ENCODE assay signal across 8 mouse cellular contexts in the genomic region with DNA sequence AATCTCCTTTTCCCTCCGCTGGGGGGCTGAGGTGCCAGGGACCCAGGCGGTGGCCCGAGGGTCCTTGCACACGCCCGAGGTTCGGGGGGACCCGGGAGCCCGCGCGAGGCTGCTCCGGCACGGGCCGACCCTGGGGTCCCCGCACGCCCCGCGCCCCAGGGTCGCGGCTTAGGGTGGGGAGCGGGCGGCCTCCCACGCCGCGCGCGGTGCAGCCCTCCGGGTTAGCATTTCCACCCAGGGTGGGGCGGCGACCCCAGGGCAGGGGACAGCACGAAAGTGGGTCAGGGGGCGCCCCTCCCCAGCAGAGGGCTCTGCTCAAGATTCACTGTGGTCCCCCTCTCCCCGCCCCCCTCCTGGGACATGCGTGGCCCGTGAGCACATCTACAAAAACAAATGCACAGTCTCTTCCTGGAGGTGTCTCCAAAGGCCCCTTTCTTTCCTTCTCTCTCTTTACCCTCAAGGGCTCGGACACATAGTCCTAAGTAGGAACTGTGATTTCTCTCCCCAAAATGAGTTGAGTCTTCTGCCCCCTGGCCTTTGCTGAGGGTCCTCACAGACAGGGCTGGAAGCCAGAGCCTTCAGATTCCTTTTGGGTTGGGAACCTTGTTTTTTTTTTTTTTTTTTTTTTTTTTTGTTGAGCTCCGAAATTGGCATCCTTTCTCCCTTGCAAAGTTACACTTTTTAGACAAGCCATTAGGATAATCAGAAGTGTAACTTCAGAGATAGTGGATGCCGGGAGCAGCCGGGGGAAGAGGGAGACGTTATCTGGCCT. TPM values are rescaled to one million over a fixed set of nuclear protein-coding genes. Genes with fewer than 3 reads are reported as not detected.
DNase-seq lines count a peak whose midpoint lies in the region; ATAC-seq and TF ChIP-seq lines count a peak whose summit lies in the region.

No protein-coding gene starts in this region.

- H3K9me3 ChIP-seq in forebrain, postnatal 0 days (ENCODE audit: low read length) = no peaks in the 10 kb centered on the region
- H3K9me3 ChIP-seq in kidney, embryonic 16.5 days (ENCODE audit: low read length) = no peaks in the 10 kb centered on the region

- WGBS in forebrain, postnatal 0 days = 5% methylated on average over 37 of the region's 39 CpGs
- WGBS in kidney, embryonic 16.5 days = 6% methylated on average over 35 of the region's 39 CpGs

- peak overlapping the region; percentile 97 for H3K4me3 ChIP-seq in brown adipose tissue, adult 24 weeks (ENCODE audit: insufficient read depth, low read depth, low read length)
- peak overlapping the region; percentile 82 for H3K4me3 ChIP-seq in forebrain, postnatal 0 days (ENCODE audit: low read depth, low read length)
- peak overlapping the region; percentile 98 for H3K4me3 ChIP-seq in kidney, embryonic 16.5 days (ENCODE audit: low read length)

- ATAC-seq in forebrain, postnatal 0 days = peak; percentile 47; the same call in 1 of the 2 replicates
- ATAC-seq in kidney, embryonic 16.5 days (ENCODE audit: low FRiP score, low TSS enrichment) = no peak; the same call in 1 of the 2 replicates
- peak; percentile 5; the same call in 1 of the 2 replicates for ATAC-seq in megakaryocyte progenitor cell, adult 5-6 weeks (replicated peaks; ENCODE audit: poor library complexity)

- 0 out of 2 replicates have a peak, but pooled peaks have one; percentile 24 for TF ChIP-seq CTCF in forebrain, postnatal 0 days (IDR thresholded peaks at IDR 0.05; ENCODE audit: low read depth)

- H3K36me3 ChIP-seq in forebrain, postnatal 0 days (ENCODE audit: insufficient read depth) = peaks cover 10% of the 10 kb centered on the region; the same call in 1 of the 2 replicates
- peaks cover 24% of the 10 kb centered on the region for H3K36me3 ChIP-seq in kidney, embryonic 16.5 days (ENCODE audit: insufficient read depth, low read length)

- H3K4me1 ChIP-seq in brown adipose tissue, adult 24 weeks (ENCODE audit: control insufficient read depth, insufficient read depth, insufficient read length, low read length) = peaks cover 4% of the 10 kb centered on the region
- peaks cover 10% of the 10 kb centered on the region for H3K4me1 ChIP-seq in forebrain, postnatal 0 days (ENCODE audit: insufficient read depth)
- peaks cover 11% of the 10 kb centered on the region; the same call in 1 of the 2 replicates for H3K4me1 ChIP-seq in kidney, embryonic 16.5 days (ENCODE audit: insufficient read depth, low read length)

- H3K9ac ChIP-seq in forebrain, postnatal 0 days = peak overlapping the region; percentile 92
- H3K9ac ChIP-seq in kidney, embryonic 16.5 days (replicated peaks; ENCODE audit: low read length) = peak overlapping the region; percentile 94

- H3K27me3 ChIP-seq in forebrain, postnatal 0 days (ENCODE audit: insufficient read depth, low read length) = no peaks in the 10 kb centered on the region
- H3K27me3 ChIP-seq in kidney, embryonic 16.5 days (ENCODE audit: insufficient read depth, low read length) = no peaks in the 10 kb centered on the region

- DNase-seq in right cerebral cortex, postnatal 10 days (ENCODE audit: low spot score in 2 of 2) = peak; percentile 44 to 50
- no peak for DNase-seq in right cerebral cortex, adult 2 months (ENCODE audit: low spot score in 2 of 2)
- peak; percentile 10 for DNase-seq in forebrain, postnatal 0 days
- peak; percentile 72 for DNase-seq in testis, postnatal 10 days (ENCODE audit: low spot score)
- DNase-seq in c-Kit-positive CD71-positive TER-119-positive erythroid progenitor cells, embryonic 14.5 days (ENCODE audit: low spot score) = no peak

- H3K4me2 ChIP-seq in forebrain, postnatal 0 days (ENCODE audit: low read depth) = peak overlapping the region; percentile 99
- peak overlapping the region; percentile 99 for H3K4me2 ChIP-seq in kidney, embryonic 16.5 days (replicated peaks; ENCODE audit: low read depth, low read length)

- no peak overlapping the region for H3K27ac ChIP-seq in brown adipose tissue, adult 24 weeks (replicated peaks; ENCODE audit: low read depth, low read length)
- peak overlapping the region; percentile 72 for H3K27ac ChIP-seq in forebrain, postnatal 0 days (ENCODE audit: low read depth, low read length)
- peak overlapping the region; percentile 89 for H3K27ac ChIP-seq in kidney, embryonic 16.5 days (ENCODE audit: low read length)

RNA-seq across cellular contexts. Expression of a gene that starts 0.7 kb away (rescaled TPM):
- polyA plus RNA-seq in brown adipose tissue, adult 24 weeks (2012; ENCODE audit: insufficient read depth, insufficient read length, missing spikeins) = 6.0 and 11.3 TPM in 2 replicates
- total RNA-seq in forebrain, postnatal 0 days (2014; rRNA removed) = 10.6 and 13.6 TPM in 2 replicates
- polyA plus RNA-seq in forebrain, postnatal 0 days (2015; fragmentation: Nextera tagmentation; extraction: Ambion mirVana) = 4.0 and 8.1 TPM in 2 replicates
- polyA plus RNA-seq in kidney, embryonic 16.5 days (2015; fragmentation: Nextera tagmentation; extraction: Ambion mirVana) = 20.1 and 24.7 TPM in 2 replicates
- total RNA-seq in megakaryocyte progenitor cell, adult 5-6 weeks (2015) = 25.4 and 27.1 TPM in 2 replicates
- 17.6 and 27.3 TPM in 2 replicates for total RNA-seq in megakaryocyte progenitor cell, adult 5-6 weeks (2017)

Comparison
In these comparisons a context has a peak if more than half of its experiments do, and no peak if none do; other contexts are left out.
1. DNase-seq: peak in right cerebral cortex, postnatal 10 days (2 of 2), forebrain, postnatal 0 days (single experiment) and testis, postnatal 10 days (single experiment); none in right cerebral cortex, adult 2 months (0 of 2) and c-Kit-positive CD71-positive TER-119-positive erythroid progenitor cells, embryonic 14.5 days (single experiment).
2. Peak in every context shown above with its lines, with median percentiles within 50 percentile points of each other: H3K4me3 ChIP-seq.